Mouse (Mus musculus) left cerebral cortex, adult 8-10 months (tissue): ENCODE data around the gene Pde6g. TPM values are rescaled to one million over a fixed set of nuclear protein-coding genes. Genes with fewer than 3 reads are reported as not detected.
"Not testable (repeated sequence)": the region's sequence is repeated elsewhere in the genome, so short reads cannot be mapped to it uniquely, and the experiment has no call there.

Experiments
- DNase-seq, 2 experiments: peaks; one replicate each; pipeline ENCODE4 v3.0.0; 2022; ENCODE audit warnings: low spot score in 2 of 2
- total RNA-seq, 4 experiments: library from RNA; stranded (reverse); gene quantifications; 2 replicates each; pipeline ENCODE4 v1.2.4; 2022

Pde6g gene
- total RNA-seq, 4 experiments from 2014 or later, result 0.30 to 0.96 (median 0.41) TPM

DNA sequence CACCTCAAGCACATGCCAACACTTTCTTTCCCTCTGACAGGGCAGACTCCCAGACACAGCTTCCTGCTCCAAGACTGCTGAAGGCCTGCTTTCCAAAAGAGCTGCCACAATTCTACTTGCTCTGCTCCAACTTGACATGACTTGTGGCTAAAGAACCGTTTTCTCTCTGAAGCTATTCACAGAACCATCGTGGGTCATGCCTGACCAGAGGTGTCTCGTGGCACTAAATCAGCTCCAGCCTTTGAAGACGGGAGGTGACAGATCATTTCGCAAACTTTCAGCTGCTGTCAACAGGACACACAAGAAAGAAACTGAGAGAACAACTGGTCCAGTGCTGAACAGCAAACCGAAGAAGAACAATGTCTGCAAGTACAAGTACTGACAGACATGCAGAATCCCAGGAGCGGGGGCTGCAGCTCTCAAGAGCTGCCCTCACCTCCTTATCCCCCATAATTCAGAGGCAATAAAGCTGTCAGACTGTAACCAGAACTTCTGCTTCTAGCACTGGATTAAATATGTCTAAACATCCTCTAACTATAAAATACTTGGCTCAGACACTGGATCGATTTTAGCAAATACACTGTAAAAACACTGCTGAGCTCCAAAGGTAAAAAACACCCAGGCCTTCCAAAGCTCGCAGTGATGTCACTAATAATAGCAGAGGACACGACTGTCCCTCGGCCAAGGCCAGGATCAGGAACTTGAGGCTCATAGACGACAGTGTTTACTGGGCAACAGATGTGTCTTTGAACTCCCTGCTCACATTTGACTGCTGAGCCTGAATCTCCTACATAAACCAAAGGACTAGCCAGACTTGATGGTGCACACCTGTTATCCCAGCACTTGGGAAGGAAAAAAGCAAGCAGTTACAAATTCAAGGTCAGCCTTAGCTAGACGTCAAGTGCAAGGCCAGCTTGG, 30.4 kb downstream of the Pde6g start:
- DNase-seq, result no peak

- no peak for DNase-seq
Measured at GRCm38 (mm10) chr11:120418592-120418991, 34.7 kb downstream of the Pde6g start.

- no peak for DNase-seq
Measured at GRCm38 (mm10) chr11:120417852-120418251, 35.4 kb downstream of the Pde6g start.

DNA sequence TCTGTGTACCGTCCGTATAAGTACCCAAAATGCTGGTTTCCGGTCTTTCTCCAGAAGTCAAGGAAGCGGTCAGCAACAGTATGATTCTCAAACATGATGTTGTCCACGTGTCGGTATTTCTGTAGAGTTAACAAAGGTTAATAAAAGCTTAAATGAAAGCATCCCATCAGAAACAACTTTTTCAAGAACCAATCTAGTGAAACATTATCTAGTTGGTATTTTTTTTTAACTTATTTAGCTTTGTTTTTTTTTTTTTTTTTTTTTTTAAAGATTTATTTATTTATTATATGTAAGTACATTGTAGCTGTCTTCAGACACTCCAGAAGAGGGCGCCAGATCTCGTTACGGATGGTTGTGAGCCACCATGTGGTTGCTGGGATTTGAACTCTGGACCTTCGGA, 39.7 kb downstream of the Pde6g start:
- DNase-seq, result not testable (repeated sequence)

DNA sequence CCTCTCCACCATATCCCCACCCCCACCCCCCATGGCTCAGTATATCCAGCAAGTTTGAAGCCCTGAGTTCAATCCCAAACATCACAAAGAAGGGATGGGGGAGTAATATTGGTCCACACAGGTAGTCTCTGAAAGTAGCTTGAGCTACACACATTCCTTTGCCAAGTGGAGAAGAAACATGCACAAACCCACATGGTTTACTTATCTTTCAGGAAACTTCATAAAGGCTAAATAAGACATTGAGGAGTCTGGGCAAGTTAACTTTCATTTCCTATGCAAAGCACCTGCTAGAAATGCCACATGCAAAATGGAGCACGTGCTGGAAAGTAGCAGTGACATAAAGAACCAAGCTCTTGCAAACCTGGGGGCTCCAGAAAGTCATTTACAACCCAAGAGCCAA, 46.9 kb downstream of the Pde6g start:
- no peak for DNase-seq

- no peak for DNase-seq
Measured at GRCm38 (mm10) chr11:120405867-120406266, 47.4 kb downstream of the Pde6g start.

DNA sequence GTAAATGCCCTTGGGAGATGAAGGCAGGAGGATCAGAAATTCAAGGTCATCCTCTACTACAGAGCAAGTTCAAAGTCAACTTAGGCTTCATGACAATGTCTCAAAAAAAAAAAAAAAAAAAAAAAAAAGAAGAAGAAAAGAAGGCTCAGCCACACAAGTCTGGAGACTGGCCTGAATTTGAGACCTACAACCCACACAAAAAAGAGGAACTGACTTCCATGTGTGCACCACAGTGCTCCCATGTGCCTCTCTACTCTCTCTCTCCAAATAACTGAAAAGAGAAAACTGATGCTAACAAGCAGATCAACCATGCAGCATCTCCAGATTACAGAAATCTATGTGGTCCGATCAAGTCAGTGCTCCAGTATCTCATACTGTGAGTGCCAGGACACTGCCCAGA, 48.5 kb downstream of the Pde6g start:
- DNase-seq, result no peak

GRCm38 (mm10) chr11:120399319-120399718, 54.0 kb downstream of the Pde6g start:
- no peak for DNase-seq

Other genes with a start within 250 kb of the Pde6g start
- gene Bahcc1, start 220.6 kb downstream of the Pde6g start, total RNA-seq, result 10 to 100 TPM; 20.8 to 23.0 (median 21.6) TPM
- 1,000 to 10,000 TPM; 1,267 to 1,347 (median 1,329) TPM for gene Actg1, start 105.0 kb downstream of the Pde6g start, total RNA-seq
- gene Fscn2, start 92.0 kb downstream of the Pde6g start, total RNA-seq, result 1 to 10 TPM in 1 of 4 experiments, under 1 TPM in 1, not detected in 2; 0.37 to 1.2 TPM
- 10 to 100 TPM; 14.0 to 17.2 (median 14.9) TPM for gene Faap100, start 74.7 kb downstream of the Pde6g start, total RNA-seq
- gene Nploc4, start 15.8 kb downstream of the Pde6g start, total RNA-seq, result 10 to 100 TPM; 64.8 to 69.9 (median 68.4) TPM
- gene Tspan10, start 10.9 kb downstream of the Pde6g start, total RNA-seq, result 1 to 10 TPM in 2 of 4 experiments, not detected in 2; 2.0 to 2.4 TPM
- gene Oxld1, start 4.6 kb upstream of the Pde6g start, total RNA-seq, result 10 to 100 TPM; 13.6 to 20.6 (median 17.4) TPM
- 10 to 100 TPM; 16.8 to 25.8 (median 22.1) TPM for gene Ccdc137, start 4.6 kb upstream of the Pde6g start, total RNA-seq
- 10 to 100 TPM; 52.6 to 63.3 (median 56.8) TPM for gene Arl16, start 14.1 kb upstream of the Pde6g start, total RNA-seq
- gene Mrpl12, start 31.1 kb upstream of the Pde6g start, total RNA-seq, result 10 to 100 TPM; 63.2 to 67.7 (median 64.4) TPM
- gene Slc25a10, start 38.3 kb upstream of the Pde6g start, total RNA-seq, result 10 to 100 TPM; 21.2 to 25.8 (median 24.0) TPM
- gene Gcgr, start 77.2 kb upstream of the Pde6g start, total RNA-seq, result under 1 TPM in 1 of 4 experiments, not detected in 3; 0.17 TPM
- 10 to 100 TPM; 71.6 to 75.9 (median 74.1) TPM for gene Mcrip1, start 96.2 kb upstream of the Pde6g start, total RNA-seq
- gene Ppp1r27, start 97.6 kb upstream of the Pde6g start, total RNA-seq, result not detected
- 100 to 1,000 TPM; 110 to 142 (median 130) TPM for gene P4hb, start 119.8 kb upstream of the Pde6g start, total RNA-seq
- 100 to 1,000 TPM; 307 to 323 (median 320) TPM for gene Arhgdia, start 128.1 kb upstream of the Pde6g start, total RNA-seq
- 10 to 100 TPM; 47.7 to 64.6 (median 51.9) TPM for gene Alyref, start 144.9 kb upstream of the Pde6g start, total RNA-seq
- 100 to 1,000 TPM in 2 of 4 experiments, 10 to 100 TPM in 2; 98.1 to 101 (median 99.4) TPM for gene Anapc11, start 144.9 kb upstream of the Pde6g start, total RNA-seq
- 1 to 10 TPM in 2 of 4 experiments, not detected in 2; 1.1 to 1.8 TPM for gene Npb, start 155.0 kb upstream of the Pde6g start, total RNA-seq
- gene Pcyt2, start 164.4 kb upstream of the Pde6g start, total RNA-seq, result 100 to 1,000 TPM; 109 to 140 (median 124) TPM
- gene Sirt7, start 171.7 kb upstream of the Pde6g start, total RNA-seq, result 10 to 100 TPM; 30.5 to 45.3 (median 34.7) TPM
- gene Mafg, start 180.1 kb upstream of the Pde6g start, total RNA-seq, result 10 to 100 TPM; 66.8 to 77.2 (median 73.1) TPM
- gene Pycr1, start 190.3 kb upstream of the Pde6g start, total RNA-seq, result 1 to 10 TPM; 1.5 to 2.3 (median 1.8) TPM
- 10 to 100 TPM in 3 of 4 experiments, 1 to 10 TPM in 1; 9.3 to 12.0 (median 10.7) TPM for gene Myadml2, start 194.7 kb upstream of the Pde6g start, total RNA-seq
- gene Notum, start 207.7 kb upstream of the Pde6g start, total RNA-seq, result 1 to 10 TPM; 2.1 to 7.1 (median 4.0) TPM
- 10 to 100 TPM; 57.0 to 64.7 (median 61.2) TPM for gene Aspscr1, start 219.5 kb upstream of the Pde6g start, total RNA-seq